Mouse (Mus musculus) megakaryocyte, embryonic 14.5 days (primary cell): Measurements from ENCODE around the gene 1700042G07Rik.

ENCODE experiments used
- FLI1 ChIP-seq: IDR thresholded peaks from 2 replicates; pipeline ENCODE4 v1.6.1; 2012; ENCODE audit warnings: low read length, inconsistent platforms, mixed read lengths
- GATA1 ChIP-seq: IDR thresholded peaks from 3 replicates; pipeline ENCODE4 v1.6.1; 2012; ENCODE audit warnings: mixed read lengths, low read length, inconsistent platforms, borderline replicate concordance

GRCm38 (mm10) chr4:116176543-116176988 lies 3.4 kb downstream of the 1700042G07Rik start:
- no peak for TF ChIP-seq GATA1
- no peak for TF ChIP-seq FLI1
